Comparison of ENCODE assay signal across 19 mouse cellular contexts in the genomic region with DNA sequence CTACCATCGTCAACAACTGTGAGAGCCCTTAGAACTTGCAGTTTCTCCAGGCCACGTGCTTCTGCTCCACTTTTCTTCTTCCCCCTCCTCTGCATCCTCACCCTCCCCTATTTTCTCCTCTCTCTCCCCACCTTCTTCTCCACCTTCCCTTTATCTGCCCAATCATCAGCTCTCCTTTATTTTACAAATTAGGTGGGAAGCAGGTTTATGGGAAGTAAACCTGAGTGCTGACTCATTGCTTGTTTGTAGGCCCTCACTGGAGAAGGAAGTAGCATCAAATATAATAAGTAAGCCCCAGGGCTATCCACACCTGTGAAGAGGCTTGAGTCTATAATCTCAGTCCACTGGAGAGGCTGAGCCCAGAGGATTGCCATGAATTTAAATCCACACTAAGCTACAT. TPM values are rescaled to one million over a fixed set of nuclear protein-coding genes. Genes with fewer than 3 reads are reported as not detected.
A peak's percentile ranks its signal among the peaks of the same experiment; 100 is the strongest.
DNase-seq lines count a peak whose midpoint lies in the region; ATAC-seq and TF ChIP-seq lines count a peak whose summit lies in the region.
"Had no signal": no experiment of that assay in that cellular context is flagged by ENCODE, and none has a peak within 500 bp of the region (broad histone marks: within the 10 kb centered on the region; RNA-seq: fewer than 3 reads in every experiment).

No protein-coding gene starts in this region.

- in situ Hi-C loops in ES-E14 (cut with MboI; ENCODE audit: low sequenced_read_pairs in 2 of 2, unreplicated experiment in 2 of 2), result no loop called here

- H3K36me3 ChIP-seq in ES-E14 (ENCODE audit: control insufficient read depth, insufficient read depth, low read length, poor library complexity, severe bottlenecking), result peaks cover 18% of the 10 kb centered on the region
- peaks cover 100% of the 10 kb centered on the region for H3K36me3 ChIP-seq in embryonic facial prominence, embryonic 10.5 days (replicated peaks)

- no peak overlapping the region for H3K27ac ChIP-seq in ES-E14 (ENCODE audit: insufficient read depth, low read depth, low read length, poor library complexity, severe bottlenecking)
- no peak overlapping the region for H3K27ac ChIP-seq in embryonic facial prominence, embryonic 10.5 days (replicated peaks)
- H3K27ac ChIP-seq: embryonic facial prominence, embryonic 12.5 days; forebrain, embryonic 13.5 days; forebrain, embryonic 15.5 days had no signal

- DNase-seq in ES-CJ7 (ENCODE audit: low read depth, low spot score) (peak; percentile 41), ES-E14 (ENCODE audit: low read depth, low spot score) (no peak), ZHBTc4 (ENCODE audit: low read depth, low spot score) (peak; percentile 38)
- no peak for DNase-seq in embryonic facial prominence, embryonic 10.5 days (ENCODE audit: low spot score)
- DNase-seq: adrenal gland, adult 2 months; adrenal gland, postnatal 10 days; adrenal gland, postnatal 25 days; cerebellum, adult 11 months; cerebellum, adult 18-20 months; cerebellum, adult 8-10 months; cerebellum, adult 9-11 months; cerebellum, postnatal 14 days; cerebellum, postnatal 36 days; embryo, embryonic 11 days; forebrain, postnatal 0 days had no signal

- WGBS in embryonic facial prominence, embryonic 10.5 days, result 90% methylated on average over 2 of the region's 2 CpGs

- no peak for ATAC-seq in monocyte, adult 5-6 weeks (replicated peaks; ENCODE audit: insufficient number of reproducible peaks, low FRiP score, low TSS enrichment, poor library complexity, severe bottlenecking)
- ATAC-seq: forebrain, embryonic 13.5 days; forebrain, embryonic 15.5 days; forebrain, postnatal 0 days had no signal

- H3K27me3 ChIP-seq in embryonic facial prominence, embryonic 10.5 days (replicated peaks; ENCODE audit: low read depth, poor library complexity, severe bottlenecking), result no peaks in the 10 kb centered on the region
- H3K27me3 ChIP-seq: embryonic facial prominence, embryonic 12.5 days; forebrain, embryonic 13.5 days; forebrain, embryonic 15.5 days had no signal

- H3K9ac ChIP-seq in ES-E14 (ENCODE audit: insufficient read depth, low read depth, low read length, poor library complexity, severe bottlenecking), result no peak overlapping the region
- H3K9ac ChIP-seq: embryonic facial prominence, embryonic 12.5 days; forebrain, embryonic 13.5 days; forebrain, embryonic 15.5 days; forebrain, postnatal 0 days had no signal

- H3K4me3 ChIP-seq in ES-E14 (ENCODE audit: insufficient read depth in 1 of 2, low read depth in 1 of 2, low read length in 2 of 2, poor library complexity in 1 of 2, severe bottlenecking in 1 of 2), result no peak overlapping the region
- no peak overlapping the region for H3K4me3 ChIP-seq in embryonic facial prominence, embryonic 10.5 days
- H3K4me3 ChIP-seq: embryonic facial prominence, embryonic 12.5 days; forebrain, embryonic 13.5 days; forebrain, embryonic 15.5 days had no signal

- H3K9me3 ChIP-seq in ES-E14 (ENCODE audit: control insufficient read depth, insufficient read depth, low read depth, low read length), result no peaks in the 10 kb centered on the region
- peaks cover 7% of the 10 kb centered on the region; the same call in 1 of the 2 replicates for H3K9me3 ChIP-seq in embryonic facial prominence, embryonic 10.5 days
- H3K9me3 ChIP-seq: embryonic facial prominence, embryonic 12.5 days; forebrain, embryonic 15.5 days had no signal

- peaks cover 0 to 2% of the 10 kb centered on the region in 2 experiments; a peak in 1 of 4 replicates for H3K4me1 ChIP-seq in ES-E14 (ENCODE audit: control insufficient read depth in 2 of 2, insufficient read depth in 2 of 2, low read length in 2 of 2, poor library complexity in 1 of 2)
- no peaks in the 10 kb centered on the region for H3K4me1 ChIP-seq in embryonic facial prominence, embryonic 10.5 days
- H3K4me1 ChIP-seq: embryonic facial prominence, embryonic 12.5 days; forebrain, embryonic 13.5 days; forebrain, embryonic 15.5 days had no signal

TF ChIP-seq in ES-E14, 5 proteins besides CTCF, POLR2A, EP300 and RAD21:
- TF ChIP-seq ZC3H11A (IDR thresholded peaks at IDR 0.05; ENCODE audit: borderline replicate concordance, low read depth, low read length), result no peak
- TF ChIP-seq CHD2 (IDR thresholded peaks at IDR 0.05; ENCODE audit: low read depth, low read length), result no peak
- TF ChIP-seq MAFK (IDR thresholded peaks at IDR 0.05; ENCODE audit: insufficient read depth, low read depth, low read length), result peak; percentile 62; the same call in 1 of the 2 replicates
- TF ChIP-seq ZNF384 (IDR thresholded peaks at IDR 0.05; ENCODE audit: low read depth, low read length), result no peak
- no peak for TF ChIP-seq HCFC1 (IDR thresholded peaks at IDR 0.05; ENCODE audit: borderline replicate concordance, insufficient read depth, low read length)

RNA-seq across cellular contexts. Expression of gene Hdac2, which starts 26.5 kb away (rescaled TPM):
- 57.8 and 91.3 TPM in 2 replicates for total RNA-seq in ES-E14 (2012; rRNA removed)
- total RNA-seq in monocyte, adult 5-6 weeks (2017), result 32.7 to 68.2 TPM (median 46.8 TPM) in 3 replicates
- 312 and 331 TPM in 2 replicates for polyA plus RNA-seq in embryonic facial prominence, embryonic 10.5 days (2016; fragmentation: Nextera tagmentation; extraction: Ambion mirVana)

Comparison
In these comparisons a context has a peak if more than half of its experiments do, and no peak if none do; other contexts are left out.
1. DNase-seq: peak in ES-CJ7 (single experiment) and ZHBTc4 (single experiment); none in ES-E14 (single experiment) and embryonic facial prominence, embryonic 10.5 days (single experiment).